Mouse (Mus musculus): Measurements from ENCODE around the gene Ctdspl. TPM values are rescaled to one million over a fixed set of nuclear protein-coding genes. Genes with fewer than 3 reads are reported as not detected.

Ctdspl gene
- polyA plus RNA-seq, 1 experiment, result 9.3 TPM

DNA sequence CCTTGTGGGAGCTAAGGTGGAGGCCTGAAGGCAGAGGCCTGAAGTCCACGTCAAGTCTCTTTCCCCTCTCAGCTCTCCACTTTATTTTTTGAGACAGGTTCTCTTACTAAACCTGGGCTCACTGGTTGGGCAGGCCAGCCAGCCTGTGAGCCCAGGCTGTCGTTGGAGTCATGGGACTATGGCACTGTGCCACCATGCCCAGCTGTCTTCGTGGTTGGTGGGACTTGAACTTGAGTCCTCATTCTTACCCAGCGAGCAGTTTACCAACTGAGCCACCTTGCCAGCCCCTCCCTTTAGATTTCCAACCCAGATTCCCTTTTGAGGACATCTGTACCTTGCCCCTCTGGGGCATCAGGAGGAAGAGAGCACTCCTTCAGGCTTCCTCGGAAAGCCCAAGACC is 47.3 kb downstream of the Ctdspl start:
- H3K27ac ChIP-seq (ENCODE audit: control insufficient read depth, insufficient read depth, low read length), result no peak overlapping the region
- no peaks in the 10 kb centered on the region for H3K4me1 ChIP-seq (replicated peaks; ENCODE audit: control insufficient read depth, insufficient read depth, low read length)
- no peak overlapping the region for H3K4me3 ChIP-seq (ENCODE audit: control insufficient read depth, insufficient read depth, low read length)

DNA sequence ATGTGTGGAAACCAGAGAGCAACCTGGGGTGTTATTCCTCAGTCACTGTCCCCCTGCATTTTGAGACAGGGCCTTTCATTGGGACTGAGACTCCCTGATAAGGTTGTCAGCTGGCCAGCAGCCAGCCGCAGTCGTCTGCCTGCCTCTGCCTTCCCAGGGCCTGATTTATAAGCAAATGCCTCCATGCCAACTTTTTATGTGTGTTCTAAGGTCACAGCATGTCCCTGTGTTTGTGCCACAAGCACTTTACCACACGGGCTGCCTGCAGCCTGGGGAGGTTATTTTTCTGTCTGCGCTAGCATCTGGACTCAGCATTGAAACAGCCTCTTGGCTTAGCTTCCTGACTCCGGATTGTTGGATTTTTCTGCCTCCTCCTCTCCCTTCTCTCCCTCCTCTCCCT is 47.9 kb downstream of the Ctdspl start:
- Histone ChIP-seq H3K36me3 (ENCODE audit: control insufficient read depth, insufficient read depth, low read length) (no peaks in the 10 kb centered on the region), H3K4me1 (replicated peaks; ENCODE audit: control insufficient read depth, insufficient read depth, low read length) (no peaks in the 10 kb centered on the region), H3K27ac (ENCODE audit: control insufficient read depth, insufficient read depth, low read length) (no peak overlapping the region), H3K4me3 (ENCODE audit: control insufficient read depth, insufficient read depth, low read length) (no peak overlapping the region), H3K27me3 (ENCODE audit: control insufficient read depth, insufficient read depth, low read length) (no peaks in the 10 kb centered on the region)
- no peak for DNase-seq
- TF ChIP-seq CTCF (IDR thresholded peaks at IDR 0.05; ENCODE audit: borderline replicate concordance, control insufficient read depth, extremely low read depth, insufficient read depth, low read length, poor library complexity), result no peak
- TF ChIP-seq POLR2A (IDR thresholded peaks at IDR 0.05; ENCODE audit: control insufficient read depth, extremely low read depth, insufficient read depth, low read length, poor library complexity), result no peak
- 83% methylated on average over 5 of the region's 5 CpGs for WGBS

More for the DNA sequence above, 47.3 kb downstream of the Ctdspl start:
- Histone ChIP-seq H3K27me3 (ENCODE audit: control insufficient read depth, insufficient read depth, low read length) (no peaks in the 10 kb centered on the region), H3K36me3 (ENCODE audit: control insufficient read depth, insufficient read depth, low read length) (no peaks in the 10 kb centered on the region)
- TF ChIP-seq POLR2A (IDR thresholded peaks at IDR 0.05; ENCODE audit: control insufficient read depth, extremely low read depth, insufficient read depth, low read length, poor library complexity) (no peak), CTCF (IDR thresholded peaks at IDR 0.05; ENCODE audit: borderline replicate concordance, control insufficient read depth, extremely low read depth, insufficient read depth, low read length, poor library complexity) (no peak)
- DNase-seq, result no peak
- 62% methylated on average over 5 of the region's 5 CpGs for WGBS

DNA sequence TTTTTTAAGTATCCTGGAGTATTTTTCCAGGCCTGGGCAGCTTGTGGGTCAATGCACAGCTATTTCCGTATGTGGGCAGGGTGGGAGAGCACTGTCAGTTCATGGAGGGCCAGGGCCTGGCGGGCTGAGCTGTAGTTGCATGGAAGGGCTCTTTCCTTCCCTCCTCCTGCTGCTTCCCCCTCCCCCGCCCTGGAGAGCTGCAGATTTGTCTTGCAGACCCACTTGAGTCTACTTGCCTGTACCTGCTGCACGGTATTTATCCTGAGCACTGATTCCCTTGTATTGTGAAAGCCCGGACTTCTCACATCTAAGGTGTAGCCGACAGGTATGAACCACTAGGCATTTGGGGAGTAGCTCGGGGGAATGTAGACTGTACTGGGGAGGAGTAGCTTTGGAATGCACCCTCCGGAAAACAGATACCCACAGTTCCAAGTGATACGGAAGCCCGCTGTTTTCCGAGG is 49.0 kb downstream of the Ctdspl start:
- no peak for DNase-seq
- no peak overlapping the region for H3K27ac ChIP-seq (ENCODE audit: control insufficient read depth, insufficient read depth, low read length)

DNA sequence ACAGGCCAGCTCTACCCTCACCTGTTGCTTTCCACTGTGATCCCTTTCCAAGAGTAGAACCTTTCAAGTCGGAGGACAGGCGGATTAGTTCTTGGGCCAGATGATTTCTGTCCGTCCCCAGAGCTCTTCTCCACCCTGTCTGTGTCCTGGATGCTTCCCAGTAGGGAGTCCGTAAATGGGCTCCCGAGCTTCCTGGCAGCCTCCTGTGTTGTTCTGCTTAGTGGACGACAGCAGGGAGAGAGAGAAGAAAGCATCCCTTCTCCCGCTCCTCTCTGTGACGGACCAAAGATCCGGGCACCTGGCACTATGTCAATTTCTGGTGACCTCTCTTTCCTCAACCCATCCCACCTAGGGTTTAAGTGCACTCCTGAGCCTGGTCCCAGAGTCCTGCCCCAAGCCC is 49.5 kb downstream of the Ctdspl start:
- WGBS, result 91% methylated on average over 9 of the region's 9 CpGs
- H3K4me3 ChIP-seq (ENCODE audit: control insufficient read depth, insufficient read depth, low read length), result no peak overlapping the region
- TF ChIP-seq CTCF (IDR thresholded peaks at IDR 0.05; ENCODE audit: borderline replicate concordance, control insufficient read depth, extremely low read depth, insufficient read depth, low read length, poor library complexity), result no peak
- TF ChIP-seq POLR2A (IDR thresholded peaks at IDR 0.05; ENCODE audit: control insufficient read depth, extremely low read depth, insufficient read depth, low read length, poor library complexity), result no peak
- no peaks in the 10 kb centered on the region for H3K27me3 ChIP-seq (ENCODE audit: control insufficient read depth, insufficient read depth, low read length)
- H3K4me1 ChIP-seq (replicated peaks; ENCODE audit: control insufficient read depth, insufficient read depth, low read length), result no peaks in the 10 kb centered on the region
- no peak for DNase-seq
- H3K27ac ChIP-seq (ENCODE audit: control insufficient read depth, insufficient read depth, low read length), result no peak overlapping the region
- no peaks in the 10 kb centered on the region for H3K36me3 ChIP-seq (ENCODE audit: control insufficient read depth, insufficient read depth, low read length)

More for the DNA sequence above, 49.0 kb downstream of the Ctdspl start:
- H3K36me3 ChIP-seq (ENCODE audit: control insufficient read depth, insufficient read depth, low read length), result no peaks in the 10 kb centered on the region
- TF ChIP-seq CTCF (IDR thresholded peaks at IDR 0.05; ENCODE audit: borderline replicate concordance, control insufficient read depth, extremely low read depth, insufficient read depth, low read length, poor library complexity), result no peak
- TF ChIP-seq POLR2A (IDR thresholded peaks at IDR 0.05; ENCODE audit: control insufficient read depth, extremely low read depth, insufficient read depth, low read length, poor library complexity), result no peak
- H3K4me3 ChIP-seq (ENCODE audit: control insufficient read depth, insufficient read depth, low read length), result no peak overlapping the region
- no peaks in the 10 kb centered on the region for H3K4me1 ChIP-seq (replicated peaks; ENCODE audit: control insufficient read depth, insufficient read depth, low read length)
- H3K27me3 ChIP-seq (ENCODE audit: control insufficient read depth, insufficient read depth, low read length), result no peaks in the 10 kb centered on the region
- 88% methylated on average over 11 of the region's 11 CpGs for WGBS

DNA sequence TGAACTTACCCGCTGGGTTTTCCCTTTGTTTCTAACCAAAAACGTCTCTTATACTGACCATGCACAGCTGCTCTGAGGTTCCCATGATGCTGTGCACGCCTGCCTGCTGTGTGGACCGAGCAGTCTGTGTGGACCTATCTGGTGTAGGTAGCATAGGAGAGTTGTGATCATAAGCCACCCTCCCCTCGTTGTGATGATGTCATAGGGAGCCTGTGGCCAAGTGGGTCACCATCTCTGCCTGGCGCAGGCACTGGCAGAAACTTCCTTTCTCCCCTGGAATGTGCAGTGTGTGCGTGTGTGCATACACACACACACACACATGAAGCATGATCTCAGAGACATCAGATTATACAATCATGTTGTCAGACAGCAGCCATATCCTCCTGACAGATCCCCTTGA is 50.3 kb downstream of the Ctdspl start:
- DNase-seq, result no peak
- H3K4me3 ChIP-seq (ENCODE audit: control insufficient read depth, insufficient read depth, low read length), result no peak overlapping the region
- no peak overlapping the region for H3K27ac ChIP-seq (ENCODE audit: control insufficient read depth, insufficient read depth, low read length)
- WGBS, result 92% methylated on average over 7 of the region's 7 CpGs
- H3K36me3 ChIP-seq (ENCODE audit: control insufficient read depth, insufficient read depth, low read length), result no peaks in the 10 kb centered on the region
- TF ChIP-seq CTCF (IDR thresholded peaks at IDR 0.05; ENCODE audit: borderline replicate concordance, control insufficient read depth, extremely low read depth, insufficient read depth, low read length, poor library complexity) (no peak), POLR2A (IDR thresholded peaks at IDR 0.05; ENCODE audit: control insufficient read depth, extremely low read depth, insufficient read depth, low read length, poor library complexity) (no peak)
- H3K4me1 ChIP-seq (replicated peaks; ENCODE audit: control insufficient read depth, insufficient read depth, low read length), result no peaks in the 10 kb centered on the region
- H3K27me3 ChIP-seq (ENCODE audit: control insufficient read depth, insufficient read depth, low read length), result no peaks in the 10 kb centered on the region

DNA sequence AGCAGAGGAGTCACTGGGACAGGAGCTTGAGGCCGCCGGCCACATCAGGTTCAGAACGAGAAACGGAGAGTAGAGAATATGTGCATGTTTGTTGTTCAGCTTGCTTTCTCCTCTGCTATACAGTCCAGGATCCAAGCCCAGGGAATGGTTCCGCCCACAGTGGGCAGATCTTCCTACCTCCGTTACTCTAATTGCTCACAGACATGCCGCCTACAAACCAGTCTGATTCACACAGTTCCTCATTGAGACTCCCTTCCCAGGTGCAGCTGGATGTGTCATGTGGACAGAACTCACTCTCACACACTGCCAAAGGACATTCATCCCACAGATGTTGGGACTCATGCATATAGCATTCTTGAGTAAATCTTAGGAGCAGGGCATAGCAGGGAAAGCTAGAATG is 51.2 kb downstream of the Ctdspl start:
- Histone ChIP-seq H3K36me3 (ENCODE audit: control insufficient read depth, insufficient read depth, low read length) (no peaks in the 10 kb centered on the region), H3K4me3 (ENCODE audit: control insufficient read depth, insufficient read depth, low read length) (no peak overlapping the region), H3K4me1 (replicated peaks; ENCODE audit: control insufficient read depth, insufficient read depth, low read length) (no peaks in the 10 kb centered on the region), H3K27ac (ENCODE audit: control insufficient read depth, insufficient read depth, low read length) (no peak overlapping the region), H3K27me3 (ENCODE audit: control insufficient read depth, insufficient read depth, low read length) (no peaks in the 10 kb centered on the region)
- DNase-seq, result no peak
- TF ChIP-seq POLR2A (IDR thresholded peaks at IDR 0.05; ENCODE audit: control insufficient read depth, extremely low read depth, insufficient read depth, low read length, poor library complexity) (no peak), CTCF (IDR thresholded peaks at IDR 0.05; ENCODE audit: borderline replicate concordance, control insufficient read depth, extremely low read depth, insufficient read depth, low read length, poor library complexity) (no peak)
- over 99% methylated on average over 7 of the region's 7 CpGs for WGBS

DNA sequence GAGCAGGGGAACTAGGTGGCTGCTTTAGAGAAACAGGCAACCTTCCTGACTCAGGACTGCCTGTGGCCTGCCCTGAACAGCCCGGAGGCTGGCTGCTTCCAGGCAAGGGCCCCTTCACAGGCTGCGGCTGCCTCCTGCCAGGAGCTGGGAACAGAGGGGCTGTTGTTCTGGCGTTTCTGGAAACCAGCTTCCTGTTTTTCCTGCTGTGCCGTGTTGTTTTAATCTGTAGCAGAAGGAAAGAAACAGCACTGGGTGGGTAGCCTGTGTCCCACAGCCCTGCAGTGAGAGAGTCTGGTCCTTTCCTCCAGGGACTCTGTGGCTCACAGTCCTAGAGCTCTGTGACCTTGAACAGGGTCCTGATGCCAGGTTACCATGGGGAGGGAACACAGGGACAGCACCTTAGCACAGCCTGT is 54.2 kb downstream of the Ctdspl start:
- WGBS, result 82% methylated on average over 4 of the region's 4 CpGs
- TF ChIP-seq POLR2A (IDR thresholded peaks at IDR 0.05; ENCODE audit: control insufficient read depth, extremely low read depth, insufficient read depth, low read length, poor library complexity), result no peak
- no peak for TF ChIP-seq CTCF (IDR thresholded peaks at IDR 0.05; ENCODE audit: borderline replicate concordance, control insufficient read depth, extremely low read depth, insufficient read depth, low read length, poor library complexity)
- H3K27ac ChIP-seq (ENCODE audit: control insufficient read depth, insufficient read depth, low read length), result no peak overlapping the region
- no peaks in the 10 kb centered on the region for H3K27me3 ChIP-seq (ENCODE audit: control insufficient read depth, insufficient read depth, low read length)
- H3K4me1 ChIP-seq (replicated peaks; ENCODE audit: control insufficient read depth, insufficient read depth, low read length), result no peaks in the 10 kb centered on the region
- no peaks in the 10 kb centered on the region for H3K36me3 ChIP-seq (ENCODE audit: control insufficient read depth, insufficient read depth, low read length)
- DNase-seq, result no peak
- H3K4me3 ChIP-seq (ENCODE audit: control insufficient read depth, insufficient read depth, low read length), result no peak overlapping the region
